Mouse (Mus musculus) fat pad, adult 2 months (tissue): ENCODE data around the gene Rab7b.

Experiments used
- DNase-seq: peaks from one replicate; pipeline ENCODE4 v3.0.0-alpha.2; 2011; ENCODE audit warnings: low read depth, low spot score; ENCODE audit errors: extremely low read depth

The Rab7b gene

DNA sequence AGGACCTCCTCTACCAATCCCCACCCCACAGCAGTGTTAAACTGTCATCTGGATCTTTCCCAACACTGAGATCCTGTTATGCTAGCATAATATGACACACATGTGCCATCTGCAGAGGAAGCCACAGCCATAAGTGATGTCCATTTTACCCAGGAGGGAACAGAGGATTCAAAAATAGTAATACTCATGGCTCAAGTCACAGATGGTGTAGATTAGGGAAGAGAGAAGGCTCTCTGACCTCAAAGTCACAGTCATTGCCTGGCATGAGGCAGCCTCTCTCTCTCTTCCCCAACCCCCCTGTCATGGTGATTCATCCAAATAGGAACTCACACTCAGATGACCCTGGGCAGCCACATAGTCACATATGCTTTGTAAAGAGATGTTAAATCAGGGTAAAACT lies 2.9 kb downstream of the Rab7b start:
- no peak for DNase-seq

DNA sequence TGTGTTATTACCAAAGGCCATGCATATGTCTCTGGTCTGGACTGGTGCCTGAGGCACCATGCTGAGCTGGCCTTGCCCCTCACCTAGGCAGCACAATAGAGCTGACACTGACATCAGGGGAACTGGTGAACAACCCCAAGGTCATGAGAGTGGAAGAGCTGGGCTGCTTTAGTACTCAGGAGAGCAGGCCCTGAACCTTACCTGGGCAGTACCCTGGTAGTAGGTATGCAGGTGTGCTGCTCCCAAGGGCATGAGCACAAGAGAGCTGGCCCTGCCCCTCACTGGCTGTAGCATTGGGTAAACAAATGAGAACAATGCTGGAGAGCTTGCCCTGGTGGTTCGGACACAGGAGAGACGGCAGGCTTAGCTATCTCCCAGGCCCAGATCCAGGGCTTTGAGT lies 6.8 kb downstream of the Rab7b start:
- DNase-seq = no peak

DNA sequence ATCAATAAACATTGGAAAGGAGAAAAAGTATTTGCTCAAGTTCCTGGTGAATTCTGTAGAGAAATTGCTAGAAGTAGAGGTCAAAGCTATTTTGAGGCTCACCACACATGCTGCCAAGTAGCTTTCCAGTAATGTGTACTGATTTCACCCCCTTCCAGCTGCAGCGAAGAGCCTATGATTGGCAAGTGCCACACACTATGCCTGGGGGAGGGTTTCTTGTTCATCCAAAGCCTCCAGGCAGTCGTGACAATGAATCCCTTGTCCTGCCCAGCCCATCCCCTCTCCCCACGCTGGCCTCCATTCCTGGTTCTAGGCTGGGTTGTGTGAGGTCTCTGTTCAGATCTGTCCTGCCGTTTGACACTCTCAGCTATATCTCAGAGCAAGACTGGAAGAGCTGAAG lies 7.8 kb downstream of the Rab7b start:
- no peak for DNase-seq

DNA sequence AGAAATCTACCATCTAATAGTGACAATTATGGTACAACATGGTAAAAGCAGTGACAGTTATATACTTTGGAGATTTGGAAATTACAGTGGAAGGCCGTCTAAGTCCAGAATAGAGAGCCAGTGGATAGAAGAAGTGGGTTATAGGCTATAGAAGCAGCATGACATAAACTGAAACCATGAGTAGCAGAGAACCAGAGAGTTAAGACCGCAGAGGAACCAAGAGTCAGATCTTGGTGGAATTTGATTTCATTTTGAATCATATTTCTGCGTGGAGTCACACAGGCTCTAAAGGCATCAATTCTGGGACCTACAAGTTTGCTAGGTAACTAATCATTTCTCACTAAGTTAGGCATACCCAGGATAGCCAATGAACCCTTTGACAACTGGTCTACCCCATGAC lies 10.3 kb downstream of the Rab7b start:
- DNase-seq = no peak

DNA sequence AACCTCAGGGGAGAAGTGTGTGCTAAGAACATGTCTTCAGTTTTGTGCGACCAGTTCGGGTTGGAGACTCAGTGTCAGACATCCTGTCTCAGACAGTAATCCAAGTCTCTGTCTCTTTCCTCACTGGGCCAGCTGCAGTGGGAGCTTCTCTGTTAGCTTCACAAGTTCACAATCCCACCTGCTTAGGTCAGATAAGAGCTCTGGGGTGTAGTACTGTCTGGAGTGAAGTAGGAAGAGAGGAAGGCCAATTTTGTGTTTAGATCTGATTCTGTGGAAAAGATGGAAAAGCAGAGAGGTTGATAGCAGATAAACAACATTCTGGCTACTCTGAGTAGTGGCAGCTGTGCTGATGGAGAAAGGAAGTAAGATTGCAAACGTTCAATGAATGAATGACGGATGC lies 11.1 kb downstream of the Rab7b start:
- no peak for DNase-seq

DNA sequence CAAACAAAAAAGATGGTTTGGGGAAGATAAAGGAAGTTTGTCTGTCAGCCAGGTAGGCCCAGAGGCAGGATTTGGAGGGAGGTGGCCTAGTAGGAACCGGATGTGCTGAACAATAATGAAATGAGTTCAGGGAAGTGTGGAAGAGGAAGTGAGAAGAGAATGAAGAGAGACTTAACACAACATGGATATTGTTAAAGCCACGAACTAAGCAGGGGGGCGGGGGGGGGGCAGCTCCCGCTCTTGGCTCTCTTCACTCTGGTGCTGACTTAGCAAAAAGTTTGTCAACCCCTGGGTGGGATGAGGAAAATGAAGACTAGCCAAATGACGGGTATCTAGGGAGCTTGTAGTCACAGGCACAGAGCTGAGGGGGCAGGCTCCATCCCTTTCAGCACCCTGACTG lies 12.0 kb downstream of the Rab7b start:
- no peak for DNase-seq

DNA sequence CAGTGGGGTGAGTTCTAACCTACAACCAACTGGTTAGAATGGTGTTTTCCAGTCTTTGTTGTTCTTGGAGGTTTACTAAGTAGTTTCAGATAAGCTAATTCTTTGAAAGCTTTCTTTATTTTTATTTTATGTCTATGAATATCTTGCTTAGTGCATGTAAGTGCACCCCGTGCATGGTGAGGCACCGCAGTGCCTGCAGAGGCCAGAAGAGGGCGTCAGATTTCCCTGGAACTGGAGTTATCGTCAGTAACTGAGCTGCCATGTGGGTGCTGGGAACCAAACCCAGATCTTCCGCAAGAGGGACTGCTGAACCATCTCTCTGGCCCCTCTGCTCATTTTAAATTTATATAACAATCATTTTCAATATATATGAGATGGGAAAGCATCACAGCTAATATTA lies 12.9 kb downstream of the Rab7b start:
- no peak for DNase-seq

DNA sequence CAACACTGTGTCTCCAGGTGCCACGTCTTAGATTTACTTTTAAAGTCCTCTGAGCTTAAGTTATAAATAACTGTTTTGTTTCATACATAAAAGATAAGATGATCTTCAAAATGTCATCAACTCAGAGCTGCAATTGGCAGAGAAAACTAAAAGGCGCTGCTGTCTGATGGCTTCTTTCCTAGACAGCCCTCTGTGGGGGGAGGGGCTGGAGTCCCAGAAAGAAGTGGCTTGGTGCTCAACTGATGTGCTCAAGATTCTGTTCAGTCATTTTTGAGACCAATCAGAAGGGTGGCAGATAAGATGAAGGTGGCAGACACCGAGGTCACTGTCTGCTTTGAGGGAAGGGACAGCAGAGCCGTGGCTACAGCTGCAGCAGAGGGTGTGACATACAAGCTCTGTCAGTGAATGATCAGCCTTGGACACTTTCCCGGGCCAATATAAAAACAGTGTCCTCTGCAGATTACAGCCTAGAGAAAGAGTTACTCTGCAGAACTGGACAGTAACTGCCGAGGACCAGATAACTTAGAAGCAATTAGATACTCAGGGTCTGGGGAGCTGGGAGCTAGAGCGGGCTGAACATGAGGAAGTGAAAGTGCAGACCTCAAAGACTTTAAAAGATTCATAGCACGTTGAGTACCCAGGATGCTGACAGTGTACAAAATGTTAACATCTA lies 13.7 kb downstream of the Rab7b start:
- DNase-seq = no peak

DNA sequence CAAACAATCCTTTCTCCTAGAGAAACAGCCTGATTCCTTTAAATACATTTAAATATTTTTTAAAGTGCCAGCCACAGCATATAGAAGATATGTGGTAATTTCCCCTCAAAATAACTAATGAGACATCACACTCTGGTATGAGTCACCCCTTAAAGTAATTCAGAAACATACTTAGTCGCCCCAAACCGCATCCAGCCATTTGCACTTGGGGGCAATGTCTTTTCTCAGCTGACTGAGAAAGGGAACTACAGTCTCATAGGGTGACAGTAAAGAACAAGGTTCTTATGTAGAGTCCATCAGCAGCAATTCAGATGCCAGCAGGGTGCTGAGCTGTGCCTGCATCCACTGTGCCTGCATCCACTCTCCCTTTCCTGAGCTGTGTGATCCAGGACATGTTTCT lies 15.0 kb downstream of the Rab7b start:
- DNase-seq = no peak

DNA sequence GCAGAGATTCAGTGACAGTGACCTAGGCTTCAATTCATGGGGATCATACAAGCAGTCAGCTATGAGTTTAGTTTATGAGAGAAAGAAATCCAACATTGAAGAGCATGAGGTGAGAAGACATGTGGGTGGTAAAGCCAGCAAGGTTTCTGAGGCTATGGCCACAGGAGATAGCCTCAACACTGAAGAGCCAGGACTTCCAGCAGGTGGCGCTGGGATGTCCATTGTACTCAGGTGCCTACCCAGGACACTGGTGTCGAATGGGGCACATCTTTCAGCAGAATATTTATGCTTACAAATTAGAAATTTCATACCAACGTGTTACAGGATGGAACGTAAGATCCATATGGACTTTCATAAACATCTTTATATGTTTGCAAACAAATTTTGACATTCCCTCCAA lies 19.8 kb downstream of the Rab7b start:
- no peak for DNase-seq

DNA sequence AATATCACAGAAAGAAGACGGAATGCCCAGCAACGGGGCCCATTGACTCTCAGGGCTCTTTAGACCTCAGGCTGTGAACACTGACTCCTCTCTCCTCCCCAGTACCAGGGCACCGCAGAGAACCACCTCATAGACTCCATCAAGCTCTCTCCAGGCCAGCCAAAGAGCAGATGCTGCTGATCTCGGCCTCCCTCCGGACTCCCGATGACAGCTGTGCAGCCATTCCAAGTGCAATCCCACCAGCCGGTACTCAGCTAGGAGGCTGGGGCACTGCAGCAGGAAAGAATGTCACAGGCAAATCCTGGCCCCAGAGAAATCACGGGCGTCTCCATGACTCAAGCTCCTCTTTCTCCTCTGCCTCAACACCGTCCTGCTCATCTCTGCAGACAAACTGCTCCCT lies 23.0 kb downstream of the Rab7b start:
- DNase-seq = no peak

DNA sequence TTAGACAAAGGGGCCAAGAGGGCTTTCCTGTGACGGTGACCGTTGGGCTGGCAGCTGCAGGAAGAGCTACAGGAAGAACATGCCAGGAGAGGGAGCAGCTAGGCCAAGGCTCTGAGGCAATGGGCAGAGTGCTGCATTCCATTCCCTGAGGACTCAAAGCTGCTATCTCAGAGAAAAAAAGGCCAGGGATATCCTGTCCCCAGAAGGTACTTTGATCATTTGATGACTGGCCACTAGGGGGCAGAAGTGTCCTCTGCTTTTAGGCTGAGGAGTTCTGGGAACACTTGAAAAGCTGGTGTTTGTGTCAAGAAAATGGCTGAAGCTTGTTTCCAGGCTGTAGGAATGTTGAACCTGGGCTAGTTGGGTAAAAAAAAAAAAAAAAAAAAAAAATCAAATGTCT lies 23.9 kb downstream of the Rab7b start:
- DNase-seq = no peak

DNA sequence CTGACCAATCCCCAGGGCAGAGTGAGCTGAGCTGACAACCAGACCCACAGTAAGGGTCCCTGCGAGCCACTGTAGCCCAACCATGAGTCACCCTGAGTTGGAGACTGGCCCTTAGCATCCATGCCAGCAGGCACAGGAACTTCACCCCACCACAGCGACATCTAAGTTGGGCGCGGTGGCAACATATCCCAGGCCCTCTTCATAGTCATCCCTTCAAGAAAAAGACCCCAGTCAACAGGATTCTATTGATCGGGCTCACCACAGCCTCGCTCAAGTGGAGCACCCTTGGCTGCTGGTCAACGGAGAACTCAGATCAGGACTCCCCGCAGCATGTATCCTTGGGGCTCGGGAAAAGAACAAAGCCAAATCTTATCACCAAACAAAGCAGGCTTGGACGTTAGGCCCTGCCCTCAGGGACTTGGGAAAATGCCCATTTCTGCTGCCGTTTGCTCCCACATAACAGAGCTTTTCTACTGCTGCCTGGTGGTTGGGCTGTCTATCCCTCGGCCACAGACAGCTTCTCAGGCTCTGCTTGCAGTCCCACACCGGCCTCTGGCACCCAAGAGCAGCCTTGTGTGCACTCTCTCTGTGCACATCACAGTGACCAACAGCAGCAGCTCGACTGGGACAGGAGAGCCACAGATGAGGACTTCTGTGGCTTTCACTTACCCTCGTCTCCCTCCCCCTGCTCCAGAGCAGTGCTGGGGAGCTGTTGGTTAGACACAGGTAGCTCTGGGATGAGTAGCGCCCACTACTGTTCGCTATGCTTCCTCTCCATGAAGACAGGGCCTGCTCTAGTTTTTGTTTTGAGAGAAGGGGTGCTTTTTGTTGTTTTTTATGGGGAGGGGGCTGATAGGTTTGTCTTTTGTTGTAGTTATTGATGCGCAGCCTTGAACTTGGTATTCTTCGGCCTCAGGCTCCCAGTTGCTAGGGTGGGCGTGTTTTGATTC lies 26.2 kb downstream of the Rab7b start:
- DNase-seq = no peak

DNA sequence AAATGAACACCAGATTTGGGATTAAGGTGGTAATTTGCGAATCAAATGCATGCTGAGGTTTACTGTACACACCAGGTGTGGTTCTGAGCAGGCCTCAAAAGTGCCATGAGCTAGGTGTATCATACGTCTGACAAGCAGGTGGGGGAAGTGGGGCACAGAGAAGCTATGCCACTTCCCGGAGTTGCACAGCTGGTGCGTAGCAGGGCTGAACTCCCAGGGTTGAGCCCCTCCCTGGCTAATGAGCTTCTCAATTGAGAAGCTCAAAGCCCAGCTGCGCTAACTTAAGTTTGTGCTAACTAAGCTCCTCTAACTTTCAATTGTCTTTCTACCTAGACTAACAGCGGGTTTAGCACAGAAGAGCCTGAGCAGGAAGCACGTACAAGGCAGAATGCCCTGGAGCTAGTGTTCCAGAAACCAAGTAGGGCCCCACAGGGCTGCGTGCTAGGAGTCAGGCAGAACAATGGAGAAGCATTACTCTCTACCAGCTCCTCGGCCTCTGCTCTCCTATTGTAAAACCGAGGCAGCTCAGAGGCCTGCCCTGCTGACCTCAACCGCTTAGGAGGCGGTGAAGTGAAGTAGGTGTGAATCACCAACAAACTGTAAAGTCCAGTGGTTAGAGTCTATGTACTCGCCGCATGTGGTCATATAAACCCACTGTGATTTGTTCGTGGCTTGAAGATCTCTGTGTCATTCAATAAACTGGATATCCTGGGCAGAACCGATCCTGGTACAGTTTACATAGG lies 30.6 kb downstream of the Rab7b start:
- DNase-seq = no peak

DNA sequence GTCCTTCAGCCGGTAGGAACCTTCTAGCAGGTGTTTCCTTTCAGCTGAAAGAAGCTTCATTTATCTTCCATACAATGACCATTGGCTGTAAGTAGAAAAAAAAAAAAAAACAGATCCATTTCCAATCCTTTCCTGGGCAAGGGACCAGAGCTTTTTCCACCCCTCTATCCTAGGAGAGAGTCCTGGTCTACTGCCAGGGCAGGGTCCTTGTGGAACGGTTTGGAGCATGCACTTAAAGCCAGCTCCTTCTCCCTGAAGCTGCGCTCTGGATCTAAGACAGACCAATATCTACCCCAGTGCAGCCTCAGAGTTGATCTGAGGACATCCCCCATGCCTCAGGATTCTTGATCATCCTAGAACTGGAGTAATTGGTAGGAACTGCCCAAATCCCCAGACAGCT lies 33.5 kb downstream of the Rab7b start:
- DNase-seq = no peak

DNA sequence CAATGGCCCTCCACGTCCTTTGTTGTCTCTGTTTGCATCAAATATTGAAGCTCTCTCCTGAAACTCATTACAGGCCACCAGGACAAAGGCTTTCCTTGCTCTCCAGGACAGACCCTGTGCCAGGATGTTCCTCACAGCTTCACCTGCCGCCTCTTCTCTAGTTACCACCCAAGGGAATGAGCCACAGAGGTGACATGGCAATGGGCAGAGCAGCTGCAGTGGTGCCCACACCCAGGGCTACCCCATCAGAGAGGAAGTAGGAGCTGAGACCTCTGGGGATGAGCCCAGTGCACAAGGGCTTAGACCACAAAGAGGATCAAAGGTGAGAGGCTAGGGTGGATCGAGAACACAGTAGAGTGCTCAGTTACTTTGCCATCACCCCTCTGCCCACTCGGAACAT lies 35.1 kb downstream of the Rab7b start:
- no peak for DNase-seq

DNA sequence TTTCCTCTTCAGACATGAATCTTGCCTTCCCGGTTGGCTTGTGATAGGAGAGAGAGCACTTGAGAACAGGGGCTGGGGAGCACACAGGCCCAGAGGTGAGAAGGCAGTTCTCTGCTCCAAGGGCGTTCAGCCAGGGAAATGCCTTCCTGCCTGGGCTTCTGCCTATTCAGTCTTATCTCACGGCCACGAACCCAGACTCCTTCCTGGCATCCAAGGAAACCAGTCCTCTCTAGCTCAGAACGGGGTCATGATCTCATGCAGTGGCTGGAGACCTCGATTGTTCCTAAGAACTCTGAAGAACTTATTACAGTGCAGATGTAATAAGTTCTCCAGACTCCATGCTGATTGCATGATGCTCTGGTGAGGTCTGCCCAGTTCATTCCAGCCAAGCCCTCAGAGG lies 38.1 kb downstream of the Rab7b start:
- no peak for DNase-seq

DNA sequence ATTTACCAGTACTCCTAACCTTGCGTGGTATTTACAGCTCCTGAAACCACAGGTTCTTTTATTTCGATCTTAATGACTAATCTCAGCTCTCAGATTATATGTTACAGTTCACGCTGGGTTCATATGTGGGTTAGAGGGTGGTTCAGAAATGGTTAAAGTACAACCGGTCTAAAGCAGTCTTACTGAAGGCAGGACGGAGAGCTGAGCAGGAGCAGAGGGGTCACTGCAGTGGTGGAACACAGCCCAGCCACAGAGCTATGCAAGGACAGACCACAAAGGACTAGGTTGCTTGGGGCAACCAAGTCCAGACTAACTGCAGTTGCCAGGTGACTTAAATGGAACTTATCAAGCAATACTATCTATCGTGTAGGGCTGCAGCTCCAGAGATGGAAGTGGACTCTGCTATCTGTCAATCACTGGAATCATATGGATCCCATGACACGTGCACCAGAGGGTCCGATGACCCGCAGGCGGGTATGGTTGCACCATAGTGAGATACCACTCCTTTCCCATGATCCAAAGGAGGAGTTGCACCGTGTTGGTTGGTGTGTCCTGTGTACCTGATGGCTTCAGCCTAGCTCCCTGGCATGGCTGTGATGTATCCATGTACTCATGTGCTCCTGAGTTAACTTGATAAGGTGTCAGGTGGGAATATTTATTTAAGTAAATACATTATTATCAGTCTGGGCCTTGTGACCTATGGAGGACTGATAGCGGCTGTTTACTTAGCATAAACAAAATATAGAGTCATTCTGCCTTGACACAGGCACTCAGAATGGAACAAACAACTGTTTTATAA lies 42.3 kb downstream of the Rab7b start:
- no peak for DNase-seq

DNA sequence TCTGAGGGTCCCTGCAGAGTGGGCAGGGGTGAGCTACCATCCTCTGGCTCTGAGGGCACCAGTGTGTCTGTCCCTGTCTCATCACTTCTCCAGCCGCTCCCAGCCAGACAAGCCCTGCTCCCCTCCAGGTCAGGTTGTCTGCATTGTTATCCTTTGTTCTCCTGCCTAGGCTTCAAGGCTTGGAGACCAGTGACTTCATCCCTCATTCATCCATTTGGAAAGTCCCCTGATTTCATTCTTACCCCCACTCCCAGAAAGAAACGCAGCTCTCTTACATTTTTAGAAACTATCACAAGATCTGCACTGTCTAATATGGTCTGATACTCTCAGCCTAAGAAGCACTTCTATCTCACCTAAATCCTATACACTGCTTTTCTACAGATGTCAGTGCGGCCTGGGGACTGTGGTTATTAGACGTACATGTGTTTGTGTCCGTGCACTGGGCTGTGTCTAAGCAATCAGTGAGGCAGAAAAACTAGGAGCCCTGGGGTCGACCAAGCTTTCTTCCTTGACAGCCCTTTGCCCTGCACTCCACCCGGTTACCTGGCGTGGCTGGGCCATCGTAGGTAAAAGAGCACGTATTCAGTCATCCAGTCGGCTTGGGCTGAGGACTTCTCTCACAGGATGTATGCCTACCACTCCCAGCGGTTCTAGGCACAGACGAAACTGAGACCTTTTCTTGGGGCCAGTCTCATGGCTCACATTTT lies 45.1 kb downstream of the Rab7b start:
- no peak for DNase-seq

DNA sequence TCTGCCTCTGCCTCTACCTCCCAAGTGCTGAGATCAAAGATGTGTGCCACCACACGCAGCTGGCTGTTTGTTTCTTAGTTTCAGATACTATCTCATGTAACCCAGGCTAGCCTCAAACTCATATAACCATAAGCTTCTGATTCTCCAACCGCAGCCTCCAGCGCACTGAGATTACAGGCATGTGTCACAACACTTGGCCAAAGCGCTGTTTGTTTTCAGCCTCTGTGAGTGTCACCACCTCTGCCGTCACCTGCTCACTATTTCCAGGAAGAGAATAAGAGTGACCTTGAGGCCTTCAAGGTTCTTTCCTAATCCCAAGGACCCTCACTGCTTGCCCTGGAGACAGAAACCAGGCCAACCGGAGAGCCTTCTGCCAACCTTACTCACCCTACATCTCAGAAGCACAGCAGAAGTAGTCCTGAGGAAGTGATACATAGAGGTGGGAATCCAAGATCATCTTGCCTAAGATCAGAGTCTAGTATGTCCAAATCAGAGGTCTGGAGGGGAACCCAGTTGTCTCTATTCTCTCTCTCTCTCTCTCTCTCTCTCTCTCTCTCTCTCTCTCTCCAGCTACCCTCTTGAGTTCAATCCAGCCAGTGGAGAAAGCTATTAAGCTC lies 46.3 kb downstream of the Rab7b start:
- no peak for DNase-seq
